14 mouse cellular contexts compared by ENCODE assay signal in genomic region chr8:115478406-115479060, GRCm38 (mm10).
A peak's percentile ranks its signal among the peaks of the same experiment; 100 is the strongest.
DNase-seq lines count a peak whose midpoint lies in the region; ATAC-seq lines count a peak whose summit lies in the region.
"Had no signal": no experiment of that assay in that cellular context is flagged by ENCODE, and none has a peak within 500 bp of the region (broad histone marks: within the 10 kb centered on the region; RNA-seq: fewer than 3 reads in every experiment).

No protein-coding gene starts in this region.

- DNase-seq in gastrocnemius, postnatal 14 days: peak; percentile 27
- no peak for DNase-seq in gastrocnemius, postnatal 10 days
- peak; percentile 66 for DNase-seq in gastrocnemius, postnatal 25 days
- DNase-seq in lung, postnatal 25 days (ENCODE audit: low spot score): peak; percentile 26
- no peak for DNase-seq in right cerebral cortex, adult 18-20 months
- DNase-seq: forebrain, postnatal 0 days; kidney, postnatal 4 days had no signal

- H3K9me3 ChIP-seq in heart, embryonic 16.5 days (replicated peaks; ENCODE audit: control insufficient read depth, low read length): no peaks in the 10 kb centered on the region
- H3K9me3 ChIP-seq: intestine, embryonic 15.5 days; liver, embryonic 12.5 days; midbrain, embryonic 12.5 days had no signal

- no peaks in the 10 kb centered on the region for H3K36me3 ChIP-seq in heart, embryonic 16.5 days (ENCODE audit: control insufficient read depth, insufficient read depth)
- H3K36me3 ChIP-seq: intestine, embryonic 15.5 days; liver, embryonic 12.5 days; midbrain, embryonic 12.5 days had no signal

- H3K27ac ChIP-seq in heart, embryonic 16.5 days (ENCODE audit: low read length): peak overlapping the region; percentile 7; the same call in 1 of the 2 replicates
- H3K27ac ChIP-seq: intestine, embryonic 15.5 days; liver, embryonic 12.5 days; midbrain, embryonic 12.5 days had no signal

- intact Hi-C loops in gastrocnemius, postnatal 14 days (cut with DNase I; ENCODE audit: low total_unique reads): no loop called here

- H3K4me3 ChIP-seq in heart, embryonic 16.5 days (ENCODE audit: low read length): no peak overlapping the region
- H3K4me3 ChIP-seq: intestine, embryonic 15.5 days; liver, embryonic 12.5 days; midbrain, embryonic 12.5 days had no signal

- H3K27me3 ChIP-seq in heart, embryonic 16.5 days (ENCODE audit: control insufficient read depth, insufficient read depth, low read length): no peaks in the 10 kb centered on the region
- H3K27me3 ChIP-seq: midbrain, embryonic 12.5 days had no signal

- no peak overlapping the region for H3K9ac ChIP-seq in heart, embryonic 16.5 days (ENCODE audit: low read length)
- H3K9ac ChIP-seq: forebrain, postnatal 0 days; intestine, embryonic 15.5 days; liver, embryonic 12.5 days; midbrain, embryonic 12.5 days had no signal

- peak; percentile 49; the same call in 1 of the 2 replicates for ATAC-seq in heart, embryonic 16.5 days (replicated peaks; ENCODE audit: extremely low read depth, insufficient read depth, low FRiP score)
- no peak for ATAC-seq in inflammation-experienced regulatory T-cells, adult 6 months
- ATAC-seq in megakaryocyte, adult 5-6 weeks (ENCODE audit: poor library complexity, severe bottlenecking): no peak
- ATAC-seq: activated CD4-positive, CD25-positive, alpha-beta regulatory T cell, adult 4 months; forebrain, postnatal 0 days; intestine, embryonic 15.5 days; liver, embryonic 12.5 days had no signal

- H3K4me2 ChIP-seq in heart, embryonic 16.5 days (ENCODE audit: low read depth, low read length): peak overlapping the region; percentile 5; the same call in 1 of the 2 replicates
- H3K4me2 ChIP-seq: intestine, embryonic 15.5 days; liver, embryonic 12.5 days; midbrain, embryonic 12.5 days had no signal

- WGBS in heart, embryonic 16.5 days: 34% methylated on average over 11 of the region's 11 CpGs

- peaks cover 20% of the 10 kb centered on the region for H3K4me1 ChIP-seq in heart, embryonic 16.5 days (ENCODE audit: control insufficient read depth, insufficient read depth, low read length)
- H3K4me1 ChIP-seq: intestine, embryonic 15.5 days; liver, embryonic 12.5 days; midbrain, embryonic 12.5 days had no signal

Comparison
In these comparisons a context has a peak if more than half of its experiments do, and no peak if none do; other contexts are left out.
1. DNase-seq: peak in gastrocnemius, postnatal 14 days (single experiment), gastrocnemius, postnatal 25 days (single experiment) and lung, postnatal 25 days (single experiment); none in gastrocnemius, postnatal 10 days (single experiment) and right cerebral cortex, adult 18-20 months (single experiment).